Comparison of ENCODE assay signal across 19 mouse cellular contexts in the genomic region with DNA sequence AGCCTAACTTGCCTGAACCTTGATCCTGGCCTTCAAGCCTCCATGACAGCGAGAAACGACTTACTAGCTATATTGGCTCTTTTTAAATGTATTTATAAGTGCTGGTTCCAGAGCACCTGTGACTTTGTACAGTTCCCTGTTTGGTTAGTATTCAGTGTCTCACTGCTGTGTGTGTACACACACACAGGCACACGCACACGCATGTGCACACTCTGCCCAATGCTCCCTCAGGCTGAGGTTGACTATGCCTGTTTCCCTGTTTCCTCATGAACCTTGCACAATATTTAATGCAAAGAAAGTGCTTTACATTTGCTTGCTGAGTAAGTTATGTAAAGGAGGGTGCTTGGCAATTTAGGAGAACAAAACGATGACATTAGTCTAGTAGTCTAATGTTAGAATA.
"Had no signal": no experiment of that assay in that cellular context is flagged by ENCODE, and none has a peak within 500 bp of the region (broad histone marks: within the 10 kb centered on the region; RNA-seq: fewer than 3 reads in every experiment).

No protein-coding gene starts in this region.

- H3K9me3 ChIP-seq: midbrain, embryonic 10.5 days; midbrain, embryonic 12.5 days; neural tube, embryonic 13.5 days; neural tube, embryonic 15.5 days had no signal

- H3K36me3 ChIP-seq: midbrain, embryonic 10.5 days; midbrain, embryonic 12.5 days; neural tube, embryonic 13.5 days; neural tube, embryonic 15.5 days had no signal

- H3K4me2 ChIP-seq: lung, embryonic 14.5 days; midbrain, embryonic 12.5 days; neural tube, embryonic 13.5 days; neural tube, embryonic 15.5 days had no signal

- H3K27ac ChIP-seq: liver, embryonic 14.5 days; midbrain, embryonic 10.5 days; midbrain, embryonic 12.5 days; neural tube, embryonic 13.5 days; neural tube, embryonic 15.5 days had no signal

- H3K4me3 ChIP-seq: midbrain, embryonic 10.5 days; midbrain, embryonic 12.5 days; myocyte; neural tube, embryonic 13.5 days; neural tube, embryonic 15.5 days had no signal

- H3K9ac ChIP-seq: liver, embryonic 14.5 days; lung, embryonic 14.5 days; midbrain, embryonic 12.5 days; neural tube, embryonic 13.5 days; neural tube, embryonic 15.5 days had no signal

- DNase-seq: lung, adult 18-20 months; lung, embryonic 14.5 days; lung, postnatal 10 days; lung, postnatal 4 days; midbrain, embryonic 14.5 days; retina, postnatal 1 day; right cerebral cortex, adult 18-20 months; right cerebral cortex, postnatal 25 days; right cerebral cortex, postnatal 4 days; spleen, adult 18-20 months; thymus, adult 2 months; thymus, postnatal 25 days had no signal

- H3K4me1 ChIP-seq: midbrain, embryonic 12.5 days; neural tube, embryonic 15.5 days had no signal

- H3K27me3 ChIP-seq: midbrain, embryonic 12.5 days; neural tube, embryonic 13.5 days; neural tube, embryonic 15.5 days had no signal

- ATAC-seq: midbrain, embryonic 16.5 days had no signal
